Mouse (Mus musculus): Measurements from ENCODE around the gene Chn1.

DNA sequence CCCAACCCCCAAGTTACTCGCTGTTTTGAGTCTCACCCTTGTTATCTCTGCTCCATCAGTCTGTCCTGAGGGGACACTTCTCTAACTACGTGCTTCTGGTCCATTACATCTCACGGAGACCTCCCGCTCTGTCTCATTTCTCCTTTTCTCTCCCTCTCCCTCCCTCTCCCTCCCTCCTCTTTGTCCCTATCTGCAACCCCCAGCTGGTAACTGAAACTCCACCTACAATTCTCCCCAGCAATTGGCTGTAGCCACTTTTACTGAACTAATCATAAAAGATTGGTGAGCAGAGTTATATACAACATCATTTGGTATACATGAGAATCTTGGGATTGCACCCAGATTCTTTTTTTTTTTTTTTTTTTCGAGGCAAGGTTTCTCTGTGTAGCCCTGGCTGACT is 16.1 kb downstream of the Chn1 start:
- TF ChIP-seq CTCF (IDR thresholded peaks at IDR 0.05; ENCODE audit: extremely low read depth, insufficient read length, insufficient replicate concordance, low read depth, low read length) (no peak), POLR2A (IDR thresholded peaks at IDR 0.05; ENCODE audit: low read depth, low read length) (no peak)
